Mouse (Mus musculus): Measurements from ENCODE around the gene Klk1b1.

GRCm38 (mm10) chr7:43921941-43922340 is 44.6 kb upstream of the Klk1b1 start:
- no peak for TF ChIP-seq POLR2A (IDR thresholded peaks at IDR 0.05; ENCODE audit: insufficient read depth, low read depth, low read length)
- TF ChIP-seq CTCF (IDR thresholded peaks at IDR 0.05; ENCODE audit: insufficient read depth, low read depth, low read length) = no peak
